Mouse (Mus musculus) liver, postnatal 0 days (tissue): ENCODE results near the gene Dync1li2.

ENCODE experiments used
- CTCF ChIP-seq: sonication (generic); IDR thresholded peaks from 2 replicates; pipeline ENCODE4 v1.5.1; 2016; ENCODE audit warnings: antibody characterized with exemption, low read depth
- EP300 ChIP-seq: IDR thresholded peaks from 2 replicates; pipeline ENCODE4 v1.6.1; 2016; ENCODE audit warnings: antibody characterized with exemption, low read depth, mild to moderate bottlenecking

- TF ChIP-seq CTCF (no peak), EP300 (no peak)
These were observed 5.9 kb upstream of the Dync1li2 start for GRCm38 (mm10) chr8:104448796-104449195.
